Mouse (Mus musculus) cortical plate, adult 2 months (tissue): ENCODE measurements at regions not wholly inside any gene's neighbourhood (a gene's known extent, or its start where the extent isn't known, plus 50 kb on each side); places are given as distances from the start of the nearest gene placed in this dataset.

ENCODE experiments used
- CTCF ChIP-seq: fragments of 200-500 bp; IDR thresholded peaks from 2 replicates; pipeline ENCODE4 v1.5.1; 2011; ENCODE audit warnings: mild to moderate bottlenecking, control low read depth, low read length; ENCODE audit not compliant: insufficient read depth; ENCODE audit errors: extremely low read depth
- POLR2A ChIP-seq: fragments of 200-500 bp; IDR thresholded peaks from 2 replicates; pipeline ENCODE4 v1.6.1; 2011; ENCODE audit warnings: mild to moderate bottlenecking, low read length, control low read depth; ENCODE audit not compliant: insufficient read depth; ENCODE audit errors: extremely low read depth

- no peak for TF ChIP-seq POLR2A
- no peak for TF ChIP-seq CTCF
Observed at GRCm38 (mm10) chr3:52530406-52530970, 262.4 kb downstream of the Foxo1 start.
